Mouse (Mus musculus) NIH3T3 (cell line): ENCODE measurements at regions not wholly inside any gene's neighbourhood (a gene's known extent, or its start where the extent isn't known, plus 50 kb on each side); places are given as distances from the start of the nearest gene placed in this dataset.

Experiments used
- DNase-seq: peaks from one replicate; pipeline ENCODE4 v3.0.0-alpha.2; 2012; ENCODE audit warnings: low read depth

DNA sequence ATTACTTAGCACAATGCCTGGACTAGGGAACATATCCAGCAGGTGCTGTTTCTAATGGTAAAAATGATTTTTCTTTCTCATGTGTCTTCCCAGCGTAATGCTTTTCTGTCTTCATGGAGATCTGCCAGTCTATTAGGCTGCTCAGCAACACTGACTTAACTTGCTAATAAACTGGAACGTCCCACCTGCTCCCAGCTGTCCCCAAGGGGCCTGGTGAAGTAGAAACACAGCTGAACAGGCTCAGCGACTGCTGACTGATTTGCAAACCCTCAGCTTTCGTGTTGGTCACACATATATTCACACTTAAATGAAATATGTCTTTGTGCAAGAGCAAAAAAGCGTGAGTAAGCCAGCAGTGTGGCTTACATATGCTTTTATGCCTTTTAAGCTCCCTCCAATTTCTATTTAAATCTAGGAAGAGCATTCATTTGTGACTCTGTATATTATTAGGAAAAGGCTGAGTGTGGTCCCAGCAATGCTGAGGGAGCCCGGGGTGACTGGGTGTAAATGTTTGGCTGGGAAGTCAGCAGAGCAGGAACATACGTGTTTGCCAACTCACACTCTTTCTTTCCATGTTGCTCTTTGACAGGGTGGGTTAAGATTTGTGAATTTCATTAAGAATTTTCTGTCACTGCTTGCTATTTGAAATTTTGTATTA lies 146.7 kb upstream of the Rgmb start:
- DNase-seq = no peak

- no peak for DNase-seq
Measured at GRCm38 (mm10) chr17:15971351-15971685, 140.5 kb upstream of the Rgmb start.

DNA sequence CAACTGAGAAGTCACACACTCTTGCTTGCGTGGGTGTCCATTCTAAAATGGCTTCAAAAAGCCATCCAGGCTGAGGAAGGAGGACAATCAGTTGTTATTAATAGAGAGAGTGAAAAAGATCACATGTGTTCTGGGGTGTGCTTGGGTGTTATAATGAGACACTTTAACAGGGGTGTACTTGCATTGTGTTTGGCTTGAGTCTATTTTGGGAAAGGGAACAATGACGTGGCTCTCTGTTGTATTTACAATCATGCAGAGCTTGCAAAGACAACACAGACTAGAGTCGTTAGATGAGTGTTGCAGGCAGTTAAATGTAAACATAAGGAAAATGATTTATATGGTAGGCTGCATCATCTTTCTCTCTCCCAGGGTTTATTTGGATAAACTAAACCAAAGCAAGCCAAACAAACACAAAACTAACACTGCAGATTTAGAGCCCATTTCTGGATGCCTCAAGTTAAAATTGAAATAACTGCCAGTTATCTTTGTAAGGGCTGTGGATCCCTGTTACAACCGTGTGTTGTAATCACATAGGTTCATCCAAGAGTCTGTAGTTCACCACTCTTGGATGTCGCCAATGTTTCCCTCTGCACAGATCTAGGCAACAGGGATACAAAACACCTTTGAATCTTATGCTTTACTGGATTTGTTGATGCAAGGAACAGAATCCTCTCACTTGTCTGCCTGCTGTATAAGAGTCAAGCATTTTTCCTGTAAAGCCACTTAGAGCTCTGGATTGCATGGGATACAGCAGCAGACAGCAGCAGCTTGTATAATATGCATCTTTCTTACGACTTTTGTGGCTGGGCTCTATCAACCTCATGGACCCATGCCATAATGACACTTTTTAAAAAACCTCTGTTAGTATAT lies 139.9 kb upstream of the Rgmb start:
- DNase-seq = peak; percentile 56

GRCm38 (mm10) chr17:15968331-15968730 lies 137.5 kb upstream of the Rgmb start:
- no peak for DNase-seq

DNA sequence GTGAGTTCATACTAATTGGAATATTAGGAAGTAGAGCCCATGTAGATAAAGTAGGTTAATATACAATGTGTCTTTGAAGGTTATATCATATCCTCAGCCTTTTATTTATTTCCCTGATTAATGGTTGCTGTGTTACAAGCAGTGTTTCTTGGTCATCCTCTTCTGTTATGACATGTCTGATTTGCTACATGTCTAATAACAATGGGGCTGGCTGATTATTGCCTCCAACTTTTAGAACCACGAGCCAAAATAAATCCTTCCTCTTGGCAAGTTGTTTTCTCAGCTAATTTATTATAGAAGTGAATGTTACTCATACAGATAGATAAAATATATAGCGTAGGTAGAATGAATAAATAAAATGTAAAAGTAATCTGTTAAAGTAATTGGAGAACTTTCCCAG lies 124.8 kb upstream of the Rgmb start:
- DNase-seq = no peak

GRCm38 (mm10) chr17:15951641-15952040 lies 120.8 kb upstream of the Rgmb start:
- DNase-seq = no peak

GRCm38 (mm10) chr17:15949753-15950152 lies 118.9 kb upstream of the Rgmb start:
- no peak for DNase-seq

- no peak for DNase-seq
Measured at GRCm38 (mm10) chr17:15942378-15942777, 111.5 kb upstream of the Rgmb start.

DNA sequence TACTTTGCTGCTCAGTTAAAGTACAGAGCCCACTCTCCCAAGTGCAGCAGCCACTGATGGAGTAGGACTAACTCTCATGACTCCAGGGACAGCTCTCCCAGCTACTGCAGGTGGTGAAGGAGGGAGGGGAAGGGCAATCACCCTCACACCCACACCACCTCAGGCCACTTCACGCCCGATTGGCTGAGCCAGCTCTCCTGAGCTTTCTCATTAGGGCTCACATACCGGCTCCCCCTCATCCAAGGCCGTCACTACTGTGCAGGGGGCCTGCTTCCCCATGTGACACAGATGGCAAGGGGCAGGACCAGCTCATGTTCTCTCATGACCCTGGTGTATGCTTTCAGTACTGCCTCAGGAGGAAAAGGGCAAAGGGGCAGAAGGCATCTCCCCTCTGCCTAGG lies 87.8 kb upstream of the Rgmb start:
- no peak for DNase-seq

DNA sequence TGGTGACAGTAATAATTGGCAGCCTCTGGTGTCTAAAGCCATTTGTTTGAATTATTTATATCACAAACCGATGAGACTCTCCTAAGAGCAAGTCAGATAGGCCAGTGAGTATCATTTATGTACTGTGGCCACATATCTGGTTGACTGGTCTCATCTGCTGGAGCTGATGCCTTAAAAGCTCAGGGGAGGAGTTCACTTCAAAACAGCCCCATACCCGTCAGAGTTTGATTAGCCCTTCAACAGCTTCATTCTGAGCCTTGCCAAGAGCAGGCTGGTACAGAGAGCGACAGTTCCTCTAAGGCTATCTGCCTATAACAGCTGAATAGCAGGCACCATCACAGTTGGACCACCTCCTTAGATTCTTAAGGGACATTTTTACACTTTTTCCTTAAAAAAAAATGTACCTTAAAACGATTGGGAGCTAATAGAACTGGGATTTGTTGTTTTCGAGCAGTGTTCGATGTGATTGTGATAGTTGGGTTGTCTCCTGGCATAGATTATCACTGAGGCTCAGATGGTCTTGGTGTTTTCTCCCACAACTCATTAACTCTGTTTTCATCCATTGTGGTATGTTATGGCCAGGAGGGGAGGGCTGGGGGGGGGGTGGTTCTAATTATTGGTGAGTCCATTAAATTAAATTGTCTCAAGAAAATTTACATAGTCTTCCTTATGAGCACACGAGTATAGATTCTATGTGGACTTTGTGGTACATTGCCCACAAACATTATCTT lies 68.0 kb upstream of the Rgmb start:
- no peak for DNase-seq

DNA sequence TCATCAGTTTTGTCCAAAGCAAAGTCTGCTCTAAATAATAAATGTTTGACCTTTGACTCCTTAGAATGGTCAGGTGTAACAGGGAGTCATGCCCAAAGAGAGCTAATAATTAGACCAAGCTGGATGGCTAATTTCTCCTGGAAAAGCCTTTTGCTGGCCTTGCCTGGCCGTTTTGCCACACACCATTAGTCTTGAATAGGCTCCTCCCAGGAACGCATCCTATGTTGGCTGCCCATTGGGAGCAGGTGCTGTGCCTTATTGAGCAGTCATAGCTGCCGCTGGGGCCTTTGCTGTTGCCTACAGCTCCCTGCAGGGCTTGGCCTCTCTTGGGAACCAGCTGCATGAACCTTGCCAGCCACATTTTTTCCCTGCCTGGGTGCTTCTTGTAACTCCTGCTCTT lies 65.1 kb upstream of the Rgmb start:
- no peak for DNase-seq

- DNase-seq = peak; percentile 20
Measured at GRCm38 (mm10) chr17:15891896-15892675, 61.2 kb upstream of the Rgmb start.

GRCm38 (mm10) chr17:15890595-15891140 lies 59.8 kb upstream of the Rgmb start:
- no peak for DNase-seq

DNA sequence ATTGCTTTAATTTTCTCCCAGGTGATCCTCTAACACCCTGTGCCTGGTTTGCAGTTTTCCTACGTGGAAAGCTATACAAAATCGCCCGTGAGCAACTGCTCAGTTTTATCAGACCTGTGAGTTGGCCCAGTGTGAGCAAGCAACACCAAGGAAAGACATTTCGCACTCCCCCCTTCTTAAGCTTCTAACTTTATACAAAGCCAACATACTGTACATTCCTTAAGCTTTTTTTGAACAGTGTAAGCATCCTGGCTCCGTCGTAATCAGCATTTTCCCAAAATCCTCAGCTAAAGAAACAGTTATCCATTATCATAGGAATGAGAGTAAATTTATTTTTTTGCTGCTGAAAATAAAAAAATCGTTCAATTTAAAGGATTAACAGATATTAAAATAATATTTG lies 52.0 kb upstream of the Rgmb start:
- no peak for DNase-seq

GRCm38 (mm10) chr17:15882245-15882644 lies 51.4 kb upstream of the Rgmb start:
- DNase-seq = no peak
